Mouse (Mus musculus) A20 (cell line): ENCODE data around the gene Vps41.

Experiments
- DNase-seq: peaks from one replicate; pipeline ENCODE4 v3.0.0-alpha.2; 2011; ENCODE audit warnings: low read depth, low spot score

Vps41 gene

GRCm38 (mm10) chr13:18868030-18868490 is 151.0 kb downstream of the Vps41 start:
- no peak for DNase-seq

GRCm38 (mm10) chr13:18868825-18869224 is 151.7 kb downstream of the Vps41 start:
- no peak for DNase-seq

GRCm38 (mm10) chr13:18875321-18875720 is 158.2 kb downstream of the Vps41 start:
- DNase-seq, result no peak

- DNase-seq, result no peak
Observed at GRCm38 (mm10) chr13:18892910-18893309, 175.8 kb downstream of the Vps41 start.

- DNase-seq, result no peak
Observed at GRCm38 (mm10) chr13:18896789-18897188, 179.7 kb downstream of the Vps41 start.

GRCm38 (mm10) chr13:18903623-18904022 is 186.5 kb downstream of the Vps41 start:
- DNase-seq, result no peak

- no peak for DNase-seq
Observed at GRCm38 (mm10) chr13:18914774-18915173, 197.7 kb downstream of the Vps41 start.
